ENCODE assay signal across 24 mouse cellular contexts in the genomic region with DNA sequence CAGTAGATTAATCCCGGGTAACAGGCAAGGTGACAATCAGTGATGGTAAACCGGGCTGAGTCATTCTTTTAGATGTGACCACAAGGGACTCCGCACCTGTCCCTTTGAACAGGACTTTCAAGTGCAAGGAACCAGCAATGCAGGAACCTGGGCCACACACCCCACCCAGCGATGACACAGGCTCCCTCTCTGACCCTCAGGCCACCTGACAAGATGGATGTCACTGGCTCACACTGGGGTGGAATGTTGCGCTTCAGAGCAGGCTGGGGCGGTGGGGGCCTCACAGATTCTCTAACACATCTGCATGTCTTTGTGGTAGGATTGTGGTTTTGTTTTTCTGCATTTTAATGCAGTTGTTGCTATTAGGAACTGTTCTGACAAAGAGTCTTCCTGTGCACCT. TPM values are rescaled to one million over a fixed set of nuclear protein-coding genes. Genes with fewer than 3 reads are reported as not detected.
"Had no signal": no experiment of that assay in that cellular context is flagged by ENCODE, and none has a peak within 500 bp of the region (broad histone marks: within the 10 kb centered on the region; RNA-seq: fewer than 3 reads in every experiment).

No protein-coding gene starts in this region.

- H3K4me3 ChIP-seq: liver, embryonic 15.5 days; lung, embryonic 15.5 days; megakaryocyte, embryonic 14.5 days; midbrain, embryonic 12.5 days; myocyte; neural tube, embryonic 13.5 days; neural tube, embryonic 15.5 days had no signal

- H3K9ac ChIP-seq: liver, embryonic 15.5 days; liver, postnatal 0 days; lung, embryonic 15.5 days; midbrain, embryonic 12.5 days; neural tube, embryonic 13.5 days; neural tube, embryonic 15.5 days had no signal

- H3K27ac ChIP-seq: liver, embryonic 15.5 days; lung, embryonic 15.5 days; macrophage; midbrain, embryonic 12.5 days; neural tube, embryonic 13.5 days; neural tube, embryonic 15.5 days had no signal

- H3K36me3 ChIP-seq: liver, embryonic 15.5 days; lung, embryonic 15.5 days; midbrain, embryonic 12.5 days; neural tube, embryonic 13.5 days; neural tube, embryonic 15.5 days had no signal

- H3K4me2 ChIP-seq: liver, embryonic 15.5 days; lung, embryonic 15.5 days; midbrain, embryonic 12.5 days; neural tube, embryonic 13.5 days; neural tube, embryonic 15.5 days had no signal

- H3K9me3 ChIP-seq: liver, embryonic 15.5 days; lung, embryonic 15.5 days; midbrain, embryonic 12.5 days; neural tube, embryonic 13.5 days; neural tube, embryonic 15.5 days had no signal

- H3K4me1 ChIP-seq: liver, embryonic 15.5 days; lung, embryonic 15.5 days; megakaryocyte, embryonic 14.5 days; midbrain, embryonic 12.5 days; neural tube, embryonic 13.5 days; neural tube, embryonic 15.5 days had no signal

- ATAC-seq: liver, postnatal 0 days; lung, postnatal 0 days; midbrain, embryonic 16.5 days had no signal

- DNase-seq: liver, postnatal 0 days; lung, adult 2 months; lung, postnatal 14 days; lung, postnatal 36 days; midbrain, embryonic 14.5 days; retina, postnatal 1 day; right cerebral cortex, adult 18-20 months; right cerebral cortex, postnatal 25 days; right cerebral cortex, postnatal 4 days; spleen, adult 18-20 months; thymus, adult 18-20 months; thymus, postnatal 14 days; thymus, postnatal 36 days had no signal

RNA-seq across cellular contexts. Expression of a gene that starts 8.7 kb away (rescaled TPM):
- polyA plus RNA-seq: macrophage had no signal

RNA-seq across cellular contexts. Expression of a gene that starts 23.4 kb away (rescaled TPM):
- polyA plus RNA-seq: liver, embryonic 15.5 days; macrophage; small intestine, adult 2 months had no signal
